Mouse (Mus musculus) adrenal gland, postnatal 0 days (tissue): ENCODE data around the gene Abhd12. TPM values are rescaled to one million over a fixed set of nuclear protein-coding genes. Genes with fewer than 3 reads are reported as not detected.

ENCODE experiments used
- polyA plus RNA-seq: library from polyadenylated mRNA; unstranded; fragments of >200 nt; fragmentation: Nextera tagmentation; extraction: Ambion mirVana; gene quantifications from 2 replicates; pipeline ENCODE4 v1.2.1, GENCODE M21; 2015

Gene Abhd12
- polyA plus RNA-seq, result 57.7 and 62.9 TPM in 2 replicates

GRCm38 (mm10) chr2:150904272-150904935 lies at the start of gene Abhd12:
Gene Abhd12 (minus strand): TSS chr2:150904741.

GRCm38 (mm10) chr2:150904936-150905450 lies 452 bp upstream of the Abhd12 start, which contains the start of gene Gins1:
Gene Gins1 (plus strand): TSS chr2:150905400.

GRCm38 (mm10) chr2:150786251-150787180 lies 118.0 kb downstream of the Abhd12 start, which contains the start of gene Pygb:
Gene Pygb (plus strand): TSS chr2:150786735.

Other genes with a start within 250 kb of the Abhd12 start
- 4.5 and 6.2 TPM in 2 replicates for gene Acss1, start 236.2 kb downstream of the Abhd12 start, polyA plus RNA-seq
- gene Vsx1, start 215.4 kb downstream of the Abhd12 start, polyA plus RNA-seq, result not detected in 2 replicates
- gene Entpd6, start 155.7 kb downstream of the Abhd12 start, polyA plus RNA-seq, result 8.9 TPM in 2 replicates
- 37.4 and 52.9 TPM in 2 replicates for gene Pygb, start 118.0 kb downstream of the Abhd12 start, polyA plus RNA-seq
- gene Gins1, start 659 bp upstream of the Abhd12 start, polyA plus RNA-seq, result 13.5 and 13.8 TPM in 2 replicates
- gene Ninl, start 134.6 kb upstream of the Abhd12 start, polyA plus RNA-seq, result 4.2 and 8.0 TPM in 2 replicates
- gene Nanp, start 134.7 kb upstream of the Abhd12 start, polyA plus RNA-seq, result 26.5 and 42.0 TPM in 2 replicates
- gene Gm14151, start 187.6 kb upstream of the Abhd12 start, polyA plus RNA-seq, result not detected in 2 replicates
- not detected in 2 replicates for gene Gm14147, start 193.5 kb upstream of the Abhd12 start, polyA plus RNA-seq